Mouse (Mus musculus): Measurements from ENCODE around the gene Ccdc14. TPM values are rescaled to one million over a fixed set of nuclear protein-coding genes. Genes with fewer than 3 reads are reported as not detected.

The Ccdc14 gene
- 0.25 and 0.34 TPM in 2 replicates for polyA plus RNA-seq (2012; rRNA removed)

DNA sequence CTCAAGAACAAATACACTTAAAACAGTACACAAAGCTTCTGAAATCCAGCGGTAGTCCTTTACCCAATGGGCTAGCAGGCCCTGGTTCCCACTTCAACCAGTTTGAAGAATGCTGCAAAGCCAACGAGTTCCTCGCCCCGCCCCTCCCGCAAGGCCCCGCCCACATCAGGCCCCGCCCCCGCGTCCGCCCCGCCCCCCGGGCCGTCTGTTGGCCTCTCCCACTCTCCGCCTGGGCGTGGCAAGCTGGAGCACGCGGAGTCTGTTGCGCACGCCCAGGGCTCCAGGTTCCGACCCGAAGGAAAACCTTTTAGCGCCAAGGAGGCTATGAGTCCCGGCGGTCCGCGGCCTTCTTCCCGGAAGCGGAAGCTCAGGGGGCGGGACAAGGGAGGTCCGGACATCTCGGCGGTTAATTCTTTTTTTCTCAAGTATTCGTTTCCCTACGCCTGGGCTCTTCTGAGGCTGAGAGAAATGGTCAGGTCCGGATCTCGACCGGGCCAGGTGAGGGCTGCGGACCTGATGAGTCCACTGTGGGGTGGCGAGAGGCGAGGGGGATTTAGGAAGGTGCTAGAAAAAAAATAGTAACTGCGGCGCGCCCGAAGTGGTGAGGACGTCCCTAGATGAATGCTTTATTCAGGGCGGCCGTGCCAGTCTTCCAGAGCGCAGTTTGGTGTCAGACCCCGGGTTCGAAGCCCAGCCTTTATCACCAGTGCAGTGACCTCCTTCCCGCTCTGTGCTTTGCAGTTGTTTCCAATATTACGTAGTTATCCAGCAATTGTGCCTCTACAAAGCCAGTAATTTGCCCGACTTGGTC, at the start of gene Ccdc14:
Ccdc14 (plus strand) TSS at position 283 of the 811 bp plus-strand sequence.

DNA sequence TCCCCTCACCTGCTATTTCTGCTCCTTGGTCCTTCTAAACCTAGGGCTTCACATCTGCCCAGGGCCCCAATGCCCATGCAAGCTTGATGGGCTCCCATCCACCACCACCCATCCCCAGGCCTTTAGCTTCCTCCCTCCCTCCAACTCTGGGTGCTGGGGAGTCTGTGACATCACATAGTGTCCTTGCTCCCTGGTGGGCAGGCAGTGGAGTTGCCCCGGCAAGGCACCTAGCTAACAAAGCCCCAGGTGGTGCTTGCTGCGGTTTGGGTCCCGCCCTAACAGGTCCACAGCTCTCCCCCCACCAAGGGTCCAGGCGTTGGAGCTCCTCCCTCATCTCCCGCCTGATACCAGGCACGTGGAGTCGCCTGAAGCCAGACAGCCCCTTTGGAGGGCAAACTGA, 40.8 kb upstream of the Ccdc14 start, which contains the start of gene Ropn1:
Ropn1 (plus strand) TSS at position 301 of the 400 bp plus-strand sequence.

DNA sequence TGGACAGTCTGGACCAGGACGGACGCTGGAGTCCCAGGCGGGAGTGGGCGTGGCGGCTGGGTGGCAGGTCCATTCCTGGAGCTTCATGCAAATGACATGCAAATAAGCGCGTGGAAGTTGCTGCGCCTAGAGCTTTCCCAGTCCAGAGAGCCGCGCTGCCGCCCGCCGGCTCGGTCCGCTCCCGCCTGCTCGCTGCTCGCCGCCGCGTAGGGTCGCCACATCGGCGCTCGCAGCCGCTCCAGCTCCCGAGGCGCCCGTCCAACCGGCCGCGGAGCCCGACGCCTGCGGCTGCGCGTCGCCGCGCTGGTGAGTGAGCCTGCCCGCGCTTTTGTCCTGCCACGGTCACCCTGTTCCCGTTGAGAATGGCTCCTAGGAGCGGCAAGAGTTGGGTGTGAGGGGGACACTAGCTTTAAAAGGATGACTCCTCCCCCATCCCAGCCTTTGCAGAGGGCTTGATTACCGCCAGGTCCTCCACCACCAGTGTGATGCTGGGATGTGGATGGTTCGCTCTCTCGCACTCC, 54.7 kb downstream of the Ccdc14 start, which contains the start of gene Mylk:
Mylk (plus strand) TSS at position 146 of the 521 bp plus-strand sequence.

Other genes with a start within 250 kb of the Ccdc14 start
- 7.8 and 7.9 TPM in 2 replicates for gene Kalrn, start 117.1 kb upstream of the Ccdc14 start, polyA plus RNA-seq (2012; rRNA removed)
- gene Ropn1, start 40.7 kb upstream of the Ccdc14 start, polyA plus RNA-seq (2012; rRNA removed) = not detected in 2 replicates
- 113 and 137 TPM in 2 replicates for gene Mylk, start 54.6 kb downstream of the Ccdc14 start, polyA plus RNA-seq (2012; rRNA removed)

Data from stomach, adult 2 months (tissue).